ENCODE assay signal across 14 mouse cellular contexts in the genomic region with DNA sequence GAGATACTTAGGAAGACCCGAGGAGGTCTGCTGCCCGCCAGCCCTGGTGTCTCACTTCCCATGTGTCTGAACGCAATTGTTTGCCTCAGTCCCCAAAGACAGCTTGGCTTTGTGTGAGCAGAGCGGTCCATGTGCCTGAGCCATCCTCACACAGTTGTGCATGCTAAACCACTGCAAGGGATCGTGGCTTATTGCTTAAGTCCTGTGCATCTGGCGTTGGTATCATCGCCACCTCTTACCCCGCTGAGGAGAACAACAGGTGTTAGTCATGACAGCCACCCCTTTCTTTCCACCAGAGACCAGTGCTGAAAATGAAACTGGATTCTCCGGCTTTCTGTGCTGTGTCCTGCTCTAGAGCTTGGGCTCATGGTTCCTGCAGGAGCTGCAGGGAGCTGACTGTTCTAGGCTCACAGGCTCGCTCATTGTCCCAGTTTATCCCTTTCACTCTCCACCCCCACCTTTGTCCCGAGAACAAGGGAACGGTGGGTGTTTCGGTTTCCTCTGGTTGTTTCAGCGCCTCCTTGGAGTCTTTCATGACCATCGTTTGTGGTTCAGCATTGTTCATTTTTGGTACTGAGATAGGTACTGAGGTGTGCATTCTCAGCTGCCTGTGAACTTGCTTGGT.
DNase-seq lines count a peak whose midpoint lies in the region; TF ChIP-seq lines count a peak whose summit lies in the region.
"Had no signal": no experiment of that assay in that cellular context is flagged by ENCODE, and none has a peak within 500 bp of the region (broad histone marks: within the 10 kb centered on the region; RNA-seq: fewer than 3 reads in every experiment).

No protein-coding gene starts in this region.

- H3K4me2 ChIP-seq in myocyte (ENCODE audit: low read depth): peak overlapping the region; percentile 54
- H3K4me2 ChIP-seq: neural tube, embryonic 13.5 days had no signal

- H3K4me3 ChIP-seq in myocyte: no peak overlapping the region
- H3K4me3 ChIP-seq: forebrain, embryonic 10.5 days; neural tube, embryonic 13.5 days had no signal

- H3K79me2 ChIP-seq in myocyte (ENCODE audit: control insufficient read depth, insufficient read depth): peaks cover 32% of the 10 kb centered on the region

- no peaks in the 10 kb centered on the region for H3K36me3 ChIP-seq in myocyte (ENCODE audit: control insufficient read depth, insufficient read depth)
- H3K36me3 ChIP-seq: neural tube, embryonic 13.5 days had no signal

- H3ac ChIP-seq in myocyte (ENCODE audit: control insufficient read depth, insufficient read length): no peak overlapping the region

- TF ChIP-seq POLR2A in myocyte (IDR thresholded peaks at IDR 0.05; ENCODE audit: insufficient read length, low read depth): no peak

- H3K27me3 ChIP-seq in myocyte (ENCODE audit: control insufficient read depth, insufficient read depth, insufficient read length): no peaks in the 10 kb centered on the region
- H3K27me3 ChIP-seq: neural tube, embryonic 13.5 days had no signal

- DNase-seq in heart, adult 11 months: peak; percentile 81
- DNase-seq in heart, adult 9 months (ENCODE audit: low spot score in 2 of 2): no peak
- DNase-seq in 416B (ENCODE audit: low read depth) (peak; percentile 59), ZHBTc4 (ENCODE audit: low read depth, low spot score) (peak; percentile 39)
- no peak for DNase-seq in kidney, adult 8-10 months
- DNase-seq in cerebellum, postnatal 25 days: no peak
- no peak for DNase-seq in cerebellum, postnatal 10 days
- DNase-seq: embryo, embryonic 11 days; gastrocnemius, postnatal 14 days; heart, postnatal 10 days; kidney, adult 9 months had no signal

TF ChIP-seq in myocyte, 11 proteins besides CTCF, POLR2A, EP300 and RAD21:
- TF ChIP-seq MYOD1 (IDR thresholded peaks at IDR 0.05; ENCODE audit: control insufficient read depth in 1 of 3, insufficient read length in 2 of 3, low read depth in 2 of 3) (peak; percentile 78 to 98 (median 95)), TCF3 (IDR thresholded peaks at IDR 0.05; ENCODE audit: insufficient read length, low read depth) (peak; percentile 50), MYOG (IDR thresholded peaks at IDR 0.05; ENCODE audit: control insufficient read depth in 1 of 3, insufficient read depth in 1 of 3, insufficient read length in 2 of 3, low read depth in 2 of 3) (peak; percentile 51 to 91 (median 86)), TCF12 (IDR thresholded peaks at IDR 0.05; ENCODE audit: insufficient read depth, poor library complexity, severe bottlenecking) (peak; percentile 36), CEBPB (IDR thresholded peaks at IDR 0.05; ENCODE audit: insufficient read depth, poor library complexity, severe bottlenecking) (peak; percentile 72; the same call in 1 of the 2 replicates), USF1 (IDR thresholded peaks at IDR 0.05; ENCODE audit: low read depth) (no peak)
TF ChIP-seq in myocyte: peak in this region for 5.

Comparison
In these comparisons a context has a peak if more than half of its experiments do, and no peak if none do; other contexts are left out.
1. DNase-seq: peak in heart, adult 11 months (single experiment), 416B (single experiment) and ZHBTc4 (single experiment); none in heart, adult 9 months (0 of 2), kidney, adult 8-10 months (0 of 2), cerebellum, postnatal 25 days (0 of 2) and cerebellum, postnatal 10 days (0 of 2).